Mouse (Mus musculus) layer of hippocampus, adult 2 months (tissue): ENCODE results near the gene Pias4. TPM values are rescaled to one million over a fixed set of nuclear protein-coding genes. Genes with fewer than 3 reads are reported as not detected.

Experiments
- DNase-seq, 2 experiments: peaks; one replicate each; pipeline ENCODE4 v3.0.0; 2022; ENCODE audit warnings: low spot score in 2 of 2
- H3K27ac ChIP-seq: fragments of 200-600 bp; 2 replicates; pipeline ENCODE4 v1.8.1; 2022
- H3K4me3 ChIP-seq: fragments of 200-600 bp; 2 replicates; pipeline ENCODE4 v1.8.1; 2022; ENCODE audit warnings: mild to moderate bottlenecking
- CTCF ChIP-seq: fragments of 200-600 bp; conservative IDR thresholded peaks from 2 replicates; pipeline ENCODE4 v1.8.1; 2022; ENCODE audit warnings: antibody characterized with exemption, mild to moderate bottlenecking, moderate library complexity
- total RNA-seq, 2 experiments: library from RNA; stranded (reverse); gene quantifications; 2 replicates each; pipeline ENCODE4 v1.2.3; 2021

Gene Pias4
- total RNA-seq, 2 experiments from 2014 or later = 29.4 to 29.5 TPM

- peak; percentile 100 for DNase-seq
- peak overlapping the region; percentile 99 for H3K27ac ChIP-seq
- no peak for TF ChIP-seq CTCF
- H3K4me3 ChIP-seq = peak overlapping the region; percentile 98
Observed at GRCm38 (mm10) chr10:81137252-81138130, 30.2 kb downstream of the Pias4 start.

DNA sequence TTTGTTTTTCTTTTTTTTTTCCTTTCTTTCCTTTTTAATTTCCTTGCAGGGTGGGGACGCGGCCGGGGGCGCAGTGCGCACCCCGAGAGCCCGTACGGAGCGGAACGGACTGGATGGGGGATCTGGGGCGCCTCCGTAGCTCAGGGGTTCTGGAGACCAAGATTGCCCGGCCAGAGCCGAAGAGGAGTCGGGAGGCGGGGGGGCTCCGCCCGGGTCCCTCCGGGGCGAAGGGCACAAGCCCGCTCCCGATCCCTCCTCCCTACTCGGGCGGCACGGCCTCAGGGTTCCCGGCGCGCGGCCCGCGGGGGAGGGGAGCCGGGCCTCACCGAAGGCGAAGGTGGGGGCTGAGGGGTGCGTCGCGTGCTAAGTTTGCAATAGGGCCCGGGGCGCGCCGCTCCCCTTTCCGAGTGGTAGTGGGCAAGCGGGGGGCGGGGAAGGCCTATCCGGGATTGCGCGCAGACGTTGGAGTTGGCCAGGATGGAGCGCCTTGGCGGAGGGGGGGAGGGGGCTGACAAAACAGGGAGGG, 31.0 kb downstream of the Pias4 start:
- H3K27ac ChIP-seq = peak overlapping the region; percentile 99
- peak overlapping the region; percentile 98 for H3K4me3 ChIP-seq
- no peak for TF ChIP-seq CTCF
- DNase-seq = peak in 1 of 2 experiments; percentile 71

GRCm38 (mm10) chr10:81135831-81136705, 31.7 kb downstream of the Pias4 start:
- peak; percentile 31; the same call in 1 of the 2 replicates for TF ChIP-seq CTCF
- Histone ChIP-seq H3K4me3 (peak overlapping the region; percentile 98), H3K27ac (peak overlapping the region; percentile 99)
- peak; percentile 45 to 64 for DNase-seq

- peak; percentile 46 to 47 for DNase-seq
- no peak for TF ChIP-seq CTCF
- Histone ChIP-seq H3K4me3 (peak within 1 kb of the TSS; percentile 98), H3K27ac (peak within 1 kb of the TSS; percentile 99)
Observed at GRCm38 (mm10) chr10:81134966-81135681, 32.6 kb downstream of the Pias4 start, which contains the start of gene Zbtb7a. TSS of gene Zbtb7a (plus strand) at chr10:81135220.

GRCm38 (mm10) chr10:81134181-81134587, 33.5 kb downstream of the Pias4 start:
- TF ChIP-seq CTCF = no peak
- no peak overlapping the region; the same call in 1 of the 2 replicates for H3K4me3 ChIP-seq
- no peak for DNase-seq
- 0 out of 2 replicates have a peak overlapping the region, but pooled peaks have one; percentile 1 for H3K27ac ChIP-seq

DNA sequence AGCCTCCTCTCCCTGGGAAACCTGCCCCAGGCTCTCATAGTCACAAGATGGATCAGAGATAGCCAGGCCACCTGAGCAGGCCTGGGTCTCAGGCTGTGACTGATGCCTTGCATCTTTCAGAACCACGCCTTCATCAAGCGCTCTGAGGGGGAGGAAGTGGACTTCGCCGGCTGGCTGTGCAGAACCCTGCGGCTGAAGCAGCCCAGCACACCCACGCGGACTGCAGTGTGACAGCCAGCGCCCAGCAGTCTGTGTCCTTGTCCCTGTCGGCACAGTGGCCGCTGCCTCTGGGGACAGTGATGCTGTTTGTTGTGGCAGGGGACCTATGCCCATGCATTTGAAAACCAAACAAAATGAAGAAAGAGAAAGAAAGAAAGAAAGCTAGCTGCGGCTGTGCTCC, 44.2 kb downstream of the Pias4 start:
- no peak overlapping the region for H3K4me3 ChIP-seq
- peak overlapping the region; percentile 23; the same call in 1 of the 2 replicates for H3K27ac ChIP-seq
- no peak for DNase-seq
- no peak for TF ChIP-seq CTCF

- no peak for TF ChIP-seq CTCF
- H3K4me3 ChIP-seq = no peak overlapping the region
- H3K27ac ChIP-seq = no peak overlapping the region
- DNase-seq = no peak
Observed at GRCm38 (mm10) chr10:81122889-81123288, 44.8 kb downstream of the Pias4 start.

DNA sequence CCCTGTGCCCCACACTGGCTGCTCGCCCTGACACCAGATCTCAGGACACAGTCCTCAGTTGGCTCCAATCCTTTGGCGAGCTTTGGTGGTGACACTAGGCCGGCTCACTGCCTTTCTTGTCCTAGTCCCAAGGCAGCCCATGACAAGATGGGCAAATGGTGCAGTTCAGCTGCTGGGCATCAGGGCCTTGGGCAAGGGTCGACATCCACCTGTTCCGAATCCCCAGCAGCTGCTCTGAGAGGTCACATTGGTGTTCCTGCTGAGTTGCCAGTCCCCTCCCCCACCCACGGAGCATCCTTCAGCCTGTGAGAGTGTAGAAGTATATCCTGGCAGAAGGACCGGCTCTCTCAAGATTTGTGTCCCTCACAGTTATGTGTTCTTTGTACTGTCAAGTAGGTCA, 47.1 kb downstream of the Pias4 start:
- no peak for TF ChIP-seq CTCF
- DNase-seq = no peak
- peak overlapping the region; percentile 65; the same call in 1 of the 2 replicates for H3K27ac ChIP-seq
- no peak overlapping the region for H3K4me3 ChIP-seq

DNA sequence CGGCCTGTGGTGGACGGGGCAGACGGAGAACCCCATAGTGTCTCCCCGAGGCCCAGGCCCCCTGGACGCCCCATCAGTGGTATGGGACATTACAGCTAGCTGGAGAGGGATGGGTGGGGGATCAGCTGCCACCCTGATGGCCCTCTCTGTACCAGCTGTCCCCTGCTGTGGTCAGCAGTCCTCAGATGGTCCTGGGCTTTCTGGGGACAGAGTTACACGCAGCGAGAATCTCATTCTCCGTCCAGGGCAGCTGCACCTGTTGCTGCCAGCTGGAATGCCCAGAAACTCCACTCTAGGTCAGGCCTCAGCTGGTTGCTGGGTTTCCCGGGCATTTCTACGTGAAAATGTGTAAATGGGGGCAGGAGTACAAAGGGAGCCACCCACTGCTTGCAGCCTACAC, 48.1 kb downstream of the Pias4 start:
- no peak for DNase-seq
- no peak for TF ChIP-seq CTCF
- no peak overlapping the region for H3K4me3 ChIP-seq
- H3K27ac ChIP-seq = no peak overlapping the region

DNA sequence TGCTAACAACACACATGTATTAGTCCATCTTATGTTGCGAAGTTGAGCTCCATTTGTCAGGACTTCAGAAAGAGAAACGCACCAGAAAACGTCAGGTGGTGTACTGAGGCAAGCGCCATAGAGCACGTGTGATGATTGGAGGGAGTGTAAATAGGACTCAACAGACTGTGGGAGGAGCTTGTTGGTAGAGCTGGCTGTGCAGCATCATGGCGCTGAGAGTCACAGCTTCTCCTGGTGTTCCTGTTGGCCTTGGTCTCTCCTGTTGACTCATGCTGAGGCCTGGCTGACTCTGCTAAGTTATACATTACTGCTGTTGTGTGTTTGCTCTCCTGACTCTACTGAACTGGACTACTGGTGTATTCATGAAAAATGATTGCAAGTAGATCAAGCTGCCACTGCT, 54.8 kb downstream of the Pias4 start:
- Histone ChIP-seq H3K27ac (no peak overlapping the region), H3K4me3 (no peak overlapping the region)
- no peak for TF ChIP-seq CTCF
- no peak for DNase-seq

DNA sequence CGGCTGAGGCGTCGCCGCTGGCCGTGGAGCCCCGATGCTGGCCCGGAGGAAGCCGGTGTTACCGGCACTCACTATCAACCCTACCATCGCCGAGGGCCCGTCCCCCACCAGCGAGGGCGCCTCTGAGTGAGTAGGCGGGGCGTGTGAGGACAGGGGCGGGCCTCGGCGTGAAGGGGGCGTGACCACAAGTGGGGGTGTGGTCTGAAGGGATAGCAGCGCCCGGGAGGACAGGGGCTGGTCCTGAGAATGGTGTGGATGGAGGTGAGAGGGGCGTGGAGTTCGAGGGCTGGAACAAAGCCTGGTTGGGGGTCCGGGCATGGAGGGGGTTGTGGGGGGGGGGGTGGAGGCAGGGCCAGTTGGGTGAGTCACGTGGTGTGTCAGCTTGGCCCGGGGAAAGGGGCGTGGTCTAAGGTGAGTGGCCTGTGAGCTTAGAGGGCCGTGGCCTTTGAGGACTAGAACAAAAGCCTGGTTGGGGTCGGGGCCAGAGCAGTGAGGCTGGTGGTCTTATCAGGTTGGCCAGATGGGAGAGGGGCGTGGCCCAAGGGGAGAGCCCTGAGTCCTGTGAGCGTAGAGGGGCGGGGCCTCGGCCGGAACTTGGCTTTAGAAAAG, 61.5 kb downstream of the Pias4 start:
- peak; percentile 75 to 78 for DNase-seq
- H3K27ac ChIP-seq = peak overlapping the region; percentile 99
- TF ChIP-seq CTCF = peak; percentile 24
- H3K4me3 ChIP-seq = peak overlapping the region; percentile 96
